Mouse (Mus musculus) liver, embryonic 14.5 days (tissue): ENCODE measurements around the gene Snx27.

ENCODE experiments used
- CTCF ChIP-seq: IDR thresholded peaks from 2 replicates; pipeline ENCODE4 v1.5.1; 2016; ENCODE audit warnings: antibody characterized with exemption, low read depth, control low read depth
- EP300 ChIP-seq: IDR thresholded peaks from 2 replicates; pipeline ENCODE4 v1.6.1; 2016; ENCODE audit warnings: antibody characterized with exemption, low read depth

DNA sequence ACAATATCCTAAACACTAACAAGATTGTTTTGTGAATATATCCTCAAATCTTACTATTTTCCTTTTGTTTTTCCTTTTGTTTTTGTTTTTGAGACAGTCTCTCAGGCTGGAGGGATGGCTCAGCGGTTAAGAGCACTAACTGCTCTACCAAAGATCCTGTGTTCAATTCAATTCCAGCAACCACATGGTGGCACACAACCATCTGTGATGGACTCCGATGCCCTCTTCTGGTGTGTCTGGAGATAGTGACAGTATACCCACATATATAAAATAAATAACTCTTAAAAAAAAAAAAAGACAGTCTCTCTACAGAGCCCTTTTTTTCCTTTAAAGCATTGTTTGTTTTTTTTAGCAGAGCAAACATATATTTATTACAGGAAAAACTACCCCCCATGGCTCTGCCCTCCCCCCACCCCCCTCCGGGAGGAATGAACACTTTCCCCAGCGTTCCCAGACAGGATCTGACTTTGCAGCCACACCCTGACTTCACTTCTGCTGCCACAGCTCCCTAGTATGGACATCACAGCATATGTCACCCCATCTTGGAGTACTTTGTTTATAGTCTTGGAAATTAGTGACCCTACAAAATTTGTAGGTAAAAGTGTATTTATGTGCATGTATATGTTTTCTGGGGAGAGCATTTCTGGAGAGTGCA, 18.0 kb downstream of the Snx27 start:
- no peak for TF ChIP-seq CTCF
- TF ChIP-seq EP300, result no peak
